Mouse (Mus musculus) c-Kit-positive CD71-negative TER-119-negative erythroid progenitor cells, embryonic 14.5 days (primary cell): ENCODE measurements around the gene Dscam.
A peak's percentile ranks its signal among the peaks of the same experiment; 100 is the strongest.

Source experiments
- DNase-seq: peaks from one replicate; pipeline ENCODE4 v3.0.0-alpha.2; 2013; ENCODE audit warnings: low read depth

The Dscam gene

GRCm38 (mm10) chr16:96721241-96721640, 449.3 kb downstream of the Dscam start:
- DNase-seq: no peak

- no peak for DNase-seq
Observed at GRCm38 (mm10) chr16:96720666-96721065, 449.9 kb downstream of the Dscam start.

DNA sequence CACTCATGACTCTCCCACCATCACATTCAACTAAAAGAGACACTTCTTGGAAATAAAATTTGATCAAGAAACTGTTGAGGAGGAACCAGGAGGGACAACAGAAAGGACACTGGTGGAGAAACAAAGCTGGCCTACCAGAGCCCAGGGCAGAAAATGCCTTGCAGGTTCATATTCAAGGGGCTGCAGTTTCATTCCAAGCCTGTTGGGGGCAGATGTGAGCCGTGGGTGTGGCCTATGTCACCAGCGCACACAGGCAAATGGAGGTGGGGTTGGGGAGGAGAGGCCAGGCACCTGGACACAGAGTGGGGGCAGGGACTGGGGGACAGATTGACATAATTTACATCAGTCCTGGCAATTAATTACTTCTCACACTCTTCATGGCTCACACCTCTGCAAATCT, 452.3 kb downstream of the Dscam start:
- peak; percentile 23 for DNase-seq

DNA sequence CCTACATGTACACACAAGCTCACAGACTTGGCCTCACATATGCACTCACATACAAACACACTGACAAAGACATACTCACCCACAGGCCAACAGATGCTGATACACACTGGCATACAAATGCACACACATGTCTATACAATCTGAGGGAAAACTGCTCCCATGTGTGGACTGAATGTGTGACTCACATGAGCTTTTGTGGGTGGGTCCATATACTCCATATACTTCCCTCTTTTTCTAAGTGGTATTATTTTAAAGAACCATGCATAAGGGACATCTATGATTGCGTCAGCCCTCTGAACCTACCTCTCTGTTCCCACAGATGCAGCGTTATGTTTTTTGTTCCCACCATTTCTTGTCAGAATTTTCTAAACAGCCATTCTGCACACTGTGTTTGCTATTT, 453.9 kb downstream of the Dscam start:
- DNase-seq: no peak

DNA sequence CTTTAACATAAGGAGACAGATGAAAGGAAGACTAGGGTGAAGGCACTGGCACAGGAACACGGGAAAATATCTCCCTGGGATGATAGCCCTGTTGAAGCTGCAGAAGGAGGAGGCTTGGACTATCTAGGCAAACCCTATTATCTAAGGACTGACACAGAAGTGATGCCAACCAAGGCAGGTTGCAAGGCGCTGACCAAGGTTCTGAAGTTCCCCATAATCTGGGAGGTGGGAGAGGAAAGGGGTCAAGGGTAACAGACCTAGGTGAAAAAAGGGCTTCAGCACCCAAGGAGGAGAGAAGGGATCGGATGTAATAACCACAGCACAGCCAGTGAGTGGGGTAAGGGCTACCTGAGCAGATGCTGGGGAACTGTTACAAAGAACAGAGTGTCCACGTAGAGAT, 458.6 kb downstream of the Dscam start:
- DNase-seq: peak; percentile 13

- DNase-seq: no peak
Observed at GRCm38 (mm10) chr16:96700551-96700950, 470.0 kb downstream of the Dscam start.

DNA sequence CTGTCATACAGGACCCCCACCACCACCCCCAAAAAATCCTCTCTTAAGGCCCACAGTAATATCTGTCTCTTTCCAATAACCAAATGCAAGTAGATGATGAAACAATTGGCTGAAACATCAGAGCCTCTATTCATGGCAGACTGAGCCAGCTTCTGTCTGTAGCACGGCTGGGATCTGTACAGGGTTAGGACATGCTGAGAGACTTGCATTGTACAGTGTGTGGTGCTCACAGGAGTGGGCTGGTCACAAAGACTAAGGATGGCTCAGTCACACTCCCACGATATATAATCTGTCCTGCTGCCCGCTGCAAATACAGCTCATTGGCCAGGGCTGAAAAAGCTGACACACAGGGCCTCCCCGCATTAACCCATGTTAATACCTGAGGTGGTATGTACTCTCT, 474.7 kb downstream of the Dscam start:
- DNase-seq: no peak

GRCm38 (mm10) chr16:96691576-96691975, 479.0 kb downstream of the Dscam start:
- no peak for DNase-seq

- DNase-seq: no peak
Observed at GRCm38 (mm10) chr16:96690052-96690451, 480.5 kb downstream of the Dscam start.

GRCm38 (mm10) chr16:96689419-96689818, 481.1 kb downstream of the Dscam start:
- no peak for DNase-seq

GRCm38 (mm10) chr16:96685065-96685464, 485.5 kb downstream of the Dscam start:
- DNase-seq: no peak

- peak; percentile 45 for DNase-seq
Observed at GRCm38 (mm10) chr16:96684581-96684980, 486.0 kb downstream of the Dscam start.

- DNase-seq: no peak
Observed at GRCm38 (mm10) chr16:96682289-96682972, 488.1 kb downstream of the Dscam start.

DNA sequence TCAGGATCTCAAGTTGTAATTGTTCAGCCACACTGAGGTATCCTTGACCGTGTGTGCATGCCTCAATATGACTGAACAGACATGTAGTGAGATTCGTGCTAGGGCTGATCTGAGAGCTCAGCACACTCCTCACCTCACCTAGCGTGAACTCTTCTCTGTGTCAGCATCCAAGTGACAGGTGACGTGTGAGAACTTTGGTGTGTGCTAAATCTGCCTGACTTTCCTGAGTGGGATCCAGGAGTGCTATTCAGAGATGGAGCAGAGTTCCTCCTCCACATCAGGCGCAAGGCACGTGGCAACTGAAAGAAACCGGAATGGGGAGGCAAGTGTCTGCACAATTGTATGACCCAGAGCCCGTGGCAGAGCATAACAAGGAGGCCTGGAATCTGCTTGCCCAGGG, 490.6 kb downstream of the Dscam start:
- no peak for DNase-seq

GRCm38 (mm10) chr16:96677471-96677870, 493.1 kb downstream of the Dscam start:
- DNase-seq: no peak

DNA sequence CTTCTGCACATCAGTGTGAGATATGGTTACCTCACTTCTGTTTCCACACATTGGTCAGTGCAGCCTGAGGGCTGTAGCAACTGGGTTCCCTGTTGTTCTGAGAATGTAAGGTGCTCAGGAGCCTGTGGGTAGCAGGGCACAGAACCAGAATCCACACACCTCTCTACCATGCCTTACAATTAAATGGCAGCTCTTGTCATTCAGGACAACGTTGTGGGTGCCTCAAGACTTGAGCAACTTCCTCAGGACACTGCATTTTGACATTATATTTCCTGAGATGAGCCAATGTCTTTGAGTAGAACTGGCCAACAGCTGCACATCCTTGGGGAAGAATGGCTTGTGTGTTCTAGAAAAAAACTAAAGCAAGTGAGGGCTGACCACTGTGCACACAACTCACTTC, 493.9 kb downstream of the Dscam start:
- DNase-seq: no peak

DNA sequence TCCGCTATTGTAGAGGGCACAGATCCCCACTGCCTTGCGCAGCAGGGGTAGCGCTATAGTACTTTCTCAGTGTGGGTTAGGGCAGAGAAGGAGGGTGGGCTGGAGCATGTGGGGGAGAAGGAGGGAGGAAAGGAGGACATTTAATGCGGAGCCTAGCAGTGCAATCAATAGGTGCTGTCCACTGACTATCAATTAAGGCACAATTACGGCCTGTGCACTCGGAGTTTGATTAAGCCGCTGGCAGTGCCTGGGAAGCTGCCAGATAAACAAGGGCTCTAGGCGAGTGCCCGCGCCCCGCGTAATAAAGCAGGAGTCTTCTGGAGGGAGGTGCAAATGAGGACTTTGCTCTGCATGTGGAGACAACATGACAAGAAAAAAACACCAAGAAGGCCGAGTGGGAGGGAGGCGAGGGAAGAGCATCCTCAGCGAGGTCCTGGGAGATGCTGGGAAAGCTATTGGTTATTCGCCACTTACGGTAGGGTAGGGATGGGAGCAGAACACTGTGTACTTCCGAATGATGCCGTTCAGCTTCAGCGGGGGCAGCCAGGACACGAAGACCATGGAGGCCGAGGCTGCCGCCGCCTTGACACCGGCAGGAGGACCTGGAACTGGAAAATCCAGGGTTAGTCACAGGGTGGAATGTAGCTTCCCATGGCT, 497.2 kb downstream of the Dscam start:
- no peak for DNase-seq

- peak; percentile 8 for DNase-seq
Observed at GRCm38 (mm10) chr16:96671603-96672374, 498.8 kb downstream of the Dscam start.

DNA sequence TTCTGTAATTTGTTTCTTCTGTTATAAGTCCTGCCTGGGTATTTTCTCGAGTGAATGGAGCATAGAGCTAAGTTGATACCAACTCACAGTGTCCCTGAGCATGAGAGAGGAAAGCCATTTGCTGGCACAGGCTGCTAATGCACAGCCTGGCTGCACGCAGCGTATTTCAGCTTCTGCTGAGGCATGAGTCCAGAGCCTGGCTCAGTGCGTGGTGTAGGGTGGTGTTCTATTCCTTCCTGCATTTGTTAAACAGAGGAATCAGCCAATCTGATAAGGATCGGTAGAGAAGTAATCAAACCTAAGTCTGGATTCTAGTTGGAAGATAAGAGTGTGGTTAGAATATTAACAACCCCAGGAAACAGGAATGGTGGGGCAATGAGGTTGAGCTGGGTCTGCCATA, 500.8 kb downstream of the Dscam start:
- DNase-seq: no peak

GRCm38 (mm10) chr16:96668478-96668877, 502.1 kb downstream of the Dscam start:
- DNase-seq: no peak

- DNase-seq: no peak
Observed at GRCm38 (mm10) chr16:96661073-96661472, 509.5 kb downstream of the Dscam start.

GRCm38 (mm10) chr16:96659275-96659674, 511.3 kb downstream of the Dscam start:
- no peak for DNase-seq

GRCm38 (mm10) chr16:96655548-96655947, 515.0 kb downstream of the Dscam start:
- no peak for DNase-seq
